Mouse (Mus musculus): ENCODE measurements around the gene Dgke.

- TF ChIP-seq POLR2A (IDR thresholded peaks at IDR 0.05; ENCODE audit: borderline replicate concordance, extremely low read depth, insufficient read depth, insufficient read length, poor library complexity, severe bottlenecking) (no peak), CTCF (IDR thresholded peaks at IDR 0.05; ENCODE audit: borderline replicate concordance, extremely low read depth, insufficient read depth, insufficient read length) (no peak)
Observed at GRCm38 (mm10) chr11:89092714-89093113, 26.1 kb upstream of the Dgke start.
